Mouse (Mus musculus) hindbrain, embryonic 11.5 days (tissue): ENCODE data around the gene Tnfsf4. TPM values are rescaled to one million over a fixed set of nuclear protein-coding genes. Genes with fewer than 3 reads are reported as not detected.

Source experiments
- ATAC-seq: fragments of 200-750 bp; cut with Nextera tagmentation; 2 replicates; pipeline ENCODE4 v1.8.0; 2017; ENCODE audit warnings: mild to moderate bottlenecking, moderate TSS enrichment, moderate library complexity; ENCODE audit not compliant: low FRiP score
- DNase-seq: peaks from one replicate; pipeline ENCODE4 v3.0.0-alpha.2; 2015; ENCODE audit warnings: low spot score
- H3K27ac ChIP-seq: fragments of 300-500 bp; sonication (generic); 2 replicates; pipeline ENCODE4 v1.5.1; 2014; ENCODE audit warnings: mild to moderate bottlenecking, low read depth, low read length
- H3K27me3 ChIP-seq: fragments of 300-500 bp; sonication (generic); 2 replicates; pipeline ENCODE4 v1.6.1; 2014; ENCODE audit warnings: mild to moderate bottlenecking, low read length, moderate library complexity, mixed read lengths; ENCODE audit not compliant: control insufficient read depth, insufficient read depth
- H3K36me3 ChIP-seq: fragments of 300-500 bp; sonication (generic); 2 replicates; pipeline ENCODE4 v1.6.1; 2014; ENCODE audit warnings: mild to moderate bottlenecking, low read length, moderate library complexity, mixed read lengths; ENCODE audit not compliant: control insufficient read depth, insufficient read depth
- H3K4me1 ChIP-seq: fragments of 300-500 bp; sonication (generic); replicated peaks from 2 replicates; pipeline ENCODE4 v1.6.1; 2014; ENCODE audit warnings: low read length, mixed read lengths; ENCODE audit not compliant: control insufficient read depth, insufficient read depth
- H3K4me2 ChIP-seq: fragments of 300-500 bp; sonication (generic); replicated peaks from 2 replicates; pipeline ENCODE4 v1.6.1; 2014; ENCODE audit warnings: mild to moderate bottlenecking, low read depth, low read length
- H3K4me3 ChIP-seq: fragments of 300-500 bp; sonication (generic); 2 replicates; pipeline ENCODE4 v1.5.1; 2014; ENCODE audit warnings: low read depth, low read length
- H3K9ac ChIP-seq: fragments of 300-500 bp; sonication (generic); 2 replicates; pipeline ENCODE4 v1.6.1; 2014; ENCODE audit warnings: low read depth, low read length
- H3K9me3 ChIP-seq: fragments of 300-500 bp; sonication (generic); 2 replicates; pipeline ENCODE4 v1.6.1; 2016; ENCODE audit warnings: low read length; ENCODE audit not compliant: control insufficient read depth
- WGBS: fragments of 180-500 bp; shearing (Covaris S2); extraction: QIAGEN DNeasy Blood & Tissue Kit; methylation state at CpG from one replicate; pipeline ENCODE4 v1.1.7; 2014; 5-methylcytosine and 5-hydroxymethylcytosine counted together
- polyA plus RNA-seq: library from polyadenylated mRNA; unstranded; fragments of >200 nt; fragmentation: Nextera tagmentation; extraction: Ambion mirVana; gene quantifications from 2 replicates; pipeline ENCODE4 v1.2.1, GENCODE M21; 2014

Gene Tnfsf4
- polyA plus RNA-seq, 1 experiment from 2014 or later: not detected

DNA sequence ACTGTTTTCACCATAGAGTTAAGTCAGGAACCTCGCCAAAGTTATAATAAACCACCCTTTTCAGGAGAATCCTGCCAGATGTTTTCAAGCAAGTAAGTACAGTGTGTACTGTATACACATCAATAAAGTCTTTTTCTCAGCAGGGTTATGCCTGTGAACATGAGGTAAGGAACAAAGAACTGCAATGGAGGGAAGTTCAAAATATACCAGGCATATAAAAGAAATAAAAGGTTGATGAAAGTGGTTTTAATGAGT, 31.8 kb downstream of the Tnfsf4 start:
- no peak for DNase-seq
- Histone ChIP-seq H3K4me2 (no peak overlapping the region), H3K4me1 (no peaks in the 10 kb centered on the region), H3K4me3 (no peak overlapping the region), H3K27ac (no peak overlapping the region), H3K9ac (no peak overlapping the region), H3K9me3 (no peaks in the 10 kb centered on the region), H3K36me3 (no peaks in the 10 kb centered on the region), H3K27me3 (no peaks in the 10 kb centered on the region)
- WGBS: 81% methylated on average over 1 of the region's 1 CpGs
- ATAC-seq: no peak

DNA sequence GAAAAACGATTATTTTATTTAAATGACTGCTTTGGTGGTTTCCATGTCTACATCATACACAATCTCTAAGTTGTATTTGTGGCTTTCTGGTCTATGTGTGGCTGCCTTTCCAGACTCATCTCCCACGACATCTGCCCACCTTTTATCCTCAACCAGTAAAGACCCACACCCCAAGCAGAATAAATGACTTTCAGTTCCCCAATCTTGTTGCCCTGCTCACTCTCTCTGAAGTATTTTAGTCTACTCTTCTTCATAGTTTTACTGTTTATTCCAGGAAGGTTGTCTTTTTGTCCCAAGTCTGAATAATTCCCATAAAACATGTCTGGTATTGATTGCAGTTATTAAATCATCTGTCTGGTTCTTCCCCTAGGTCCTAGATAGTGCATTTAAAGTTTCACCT, 40.6 kb downstream of the Tnfsf4 start:
- Histone ChIP-seq H3K4me2 (no peak overlapping the region), H3K4me1 (no peaks in the 10 kb centered on the region), H3K27ac (no peak overlapping the region), H3K27me3 (no peaks in the 10 kb centered on the region), H3K9ac (no peak overlapping the region), H3K9me3 (no peaks in the 10 kb centered on the region), H3K36me3 (no peaks in the 10 kb centered on the region), H3K4me3 (no peak overlapping the region)
- WGBS: 83% methylated on average over 2 of the region's 2 CpGs
- DNase-seq (no peak), ATAC-seq (no peak)

DNA sequence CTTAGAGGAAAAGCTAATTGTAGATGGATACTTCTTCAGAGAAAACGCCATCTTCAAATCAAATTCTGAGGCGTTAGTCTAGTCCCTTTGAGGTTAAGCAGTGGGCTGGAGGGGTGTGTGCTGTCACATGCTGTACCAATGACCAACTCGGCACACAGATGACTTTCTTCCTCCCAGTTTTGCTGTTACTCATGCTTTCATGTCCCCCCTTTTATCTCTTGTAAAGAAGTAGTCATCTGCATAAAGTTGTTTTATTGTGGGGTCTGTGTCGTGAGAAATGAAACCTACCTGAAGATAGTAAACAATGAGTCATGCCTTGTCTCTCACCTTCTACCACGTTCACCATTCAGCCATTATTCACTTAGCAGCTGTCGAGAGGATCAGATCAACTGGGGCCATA, 41.3 kb downstream of the Tnfsf4 start:
- no peaks in the 10 kb centered on the region for H3K36me3 ChIP-seq
- no peak for ATAC-seq
- H3K9ac ChIP-seq: no peak overlapping the region
- no peaks in the 10 kb centered on the region for H3K9me3 ChIP-seq
- 87% methylated on average over 6 of the region's 6 CpGs for WGBS
- no peak overlapping the region for H3K4me3 ChIP-seq
- H3K27me3 ChIP-seq: no peaks in the 10 kb centered on the region
- H3K4me1 ChIP-seq: no peaks in the 10 kb centered on the region
- H3K27ac ChIP-seq: no peak overlapping the region
- no peak overlapping the region for H3K4me2 ChIP-seq
- no peak for DNase-seq

DNA sequence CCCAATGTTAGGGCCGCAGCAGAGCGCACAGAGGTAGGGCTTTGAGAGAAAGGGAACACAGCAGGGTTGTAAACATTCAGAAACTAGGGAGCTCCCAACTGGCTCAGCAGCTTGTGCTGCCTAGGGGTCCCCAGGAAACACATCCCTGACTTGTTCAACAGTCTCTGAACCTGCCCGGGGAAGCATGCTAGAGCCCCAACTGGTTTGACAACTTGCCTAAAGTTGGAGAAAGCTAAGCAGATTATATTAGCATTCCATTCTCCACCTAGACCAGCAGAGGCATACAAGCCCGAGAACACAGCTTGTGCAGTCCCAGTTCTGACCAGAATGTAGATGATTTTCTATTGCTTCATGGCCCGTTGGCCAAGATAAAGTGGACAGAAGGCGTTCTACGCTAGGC, 49.6 kb downstream of the Tnfsf4 start:
- Histone ChIP-seq H3K9ac (no peak overlapping the region), H3K9me3 (no peaks in the 10 kb centered on the region), H3K27me3 (no peaks in the 10 kb centered on the region), H3K27ac (no peak overlapping the region), H3K4me3 (no peak overlapping the region), H3K4me2 (no peak overlapping the region), H3K36me3 (no peaks in the 10 kb centered on the region), H3K4me1 (no peaks in the 10 kb centered on the region)
- ATAC-seq (no peak), DNase-seq (no peak)
- WGBS: 63% methylated on average over 7 of the region's 7 CpGs

DNA sequence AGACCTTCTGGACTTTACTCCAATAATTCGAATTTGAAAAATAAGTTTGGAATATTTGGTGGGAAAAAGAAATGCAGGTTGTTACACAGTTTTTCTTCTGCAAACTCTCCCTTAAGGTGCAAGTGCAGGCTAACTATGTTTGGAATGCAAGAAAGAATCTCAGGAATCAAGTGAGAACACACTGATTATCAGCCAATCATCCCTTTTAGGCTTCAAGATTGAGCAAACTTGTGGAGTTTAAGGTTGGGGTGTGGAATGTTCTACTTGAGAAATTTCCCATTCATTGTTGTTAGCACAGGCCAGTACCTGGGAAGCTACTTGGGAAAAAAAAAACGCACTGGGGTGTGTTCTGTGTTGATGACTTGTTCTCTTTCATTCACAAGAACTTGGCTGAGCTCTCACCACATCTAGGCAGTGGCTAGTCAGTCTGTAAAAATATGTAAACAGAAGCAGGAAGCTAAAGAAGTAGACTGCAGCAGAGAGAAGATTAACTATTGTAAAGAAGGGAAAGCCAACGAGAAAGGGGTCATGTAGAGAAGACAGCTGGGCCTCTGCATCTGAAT, 56.6 kb downstream of the Tnfsf4 start:
- ATAC-seq (no peak), DNase-seq (no peak)
- no peaks in the 10 kb centered on the region for H3K9me3 ChIP-seq
- H3K4me3 ChIP-seq: no peak overlapping the region
- no peak overlapping the region for H3K4me2 ChIP-seq
- no peaks in the 10 kb centered on the region for H3K4me1 ChIP-seq
- H3K36me3 ChIP-seq: no peaks in the 10 kb centered on the region
- WGBS: 58% methylated on average over 3 of the region's 3 CpGs
- no peak overlapping the region for H3K27ac ChIP-seq
- no peak overlapping the region for H3K9ac ChIP-seq
- H3K27me3 ChIP-seq: no peaks in the 10 kb centered on the region

DNA sequence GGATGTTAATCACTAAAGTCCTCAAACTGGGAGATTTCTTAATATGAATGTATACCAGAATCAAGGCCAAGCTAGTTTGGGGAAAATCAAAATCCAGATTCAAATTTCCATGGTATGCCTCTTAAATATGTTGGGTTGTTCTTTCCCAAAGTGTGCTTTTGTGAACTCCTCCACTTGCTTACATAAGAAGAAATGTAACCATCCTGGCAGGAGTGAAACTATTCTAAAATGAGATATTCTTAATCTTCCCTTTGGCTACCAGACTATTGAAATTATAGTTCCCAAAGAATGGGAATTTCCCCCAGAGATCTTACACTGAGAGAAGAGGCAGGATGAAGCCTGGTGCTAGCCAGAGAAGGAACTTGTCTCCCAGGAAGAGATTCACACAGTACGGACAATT, 57.0 kb downstream of the Tnfsf4 start:
- H3K4me3 ChIP-seq: no peak overlapping the region
- no peak overlapping the region for H3K4me2 ChIP-seq
- no peaks in the 10 kb centered on the region for H3K27me3 ChIP-seq
- ATAC-seq: no peak
- no peaks in the 10 kb centered on the region for H3K4me1 ChIP-seq
- no peak for DNase-seq
- WGBS: 96% methylated on average over 1 of the region's 1 CpGs
- no peaks in the 10 kb centered on the region for H3K9me3 ChIP-seq
- no peak overlapping the region for H3K27ac ChIP-seq
- H3K36me3 ChIP-seq: no peaks in the 10 kb centered on the region
- no peak overlapping the region for H3K9ac ChIP-seq

DNA sequence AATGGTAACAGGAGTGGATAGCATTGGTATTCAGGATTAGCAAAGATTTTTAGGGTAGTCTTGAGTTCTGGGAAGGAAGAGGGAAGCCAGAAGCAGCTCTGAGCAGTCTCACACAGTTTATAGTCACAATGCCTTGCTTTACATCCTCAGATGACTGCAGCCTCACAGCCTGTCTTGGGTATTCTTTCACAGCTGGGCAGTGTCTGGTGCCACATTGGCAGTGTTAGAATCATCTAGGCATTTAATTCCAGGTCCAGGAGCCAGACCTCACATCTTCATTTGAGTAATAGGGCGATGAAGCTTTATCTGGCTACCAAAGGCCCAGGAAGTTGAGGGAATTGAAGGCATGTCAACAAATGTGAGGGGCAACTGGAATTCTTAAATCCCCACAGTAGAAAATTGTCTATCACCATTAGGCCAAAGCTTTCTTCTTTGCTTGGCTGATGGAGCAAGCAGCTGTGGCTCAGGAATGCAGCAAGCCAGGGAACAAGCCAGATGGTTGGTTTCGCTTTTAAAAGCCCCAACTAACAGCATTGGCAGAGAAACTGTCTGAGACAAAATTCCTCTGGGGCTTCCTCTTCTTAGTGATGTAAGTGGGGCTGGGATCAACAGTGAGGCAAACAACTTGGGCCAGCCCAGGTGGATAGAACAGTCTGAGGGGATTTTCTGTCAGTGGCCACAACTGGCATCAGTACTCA, 68.3 kb downstream of the Tnfsf4 start:
- Histone ChIP-seq H3K4me3 (no peak overlapping the region), H3K9me3 (no peaks in the 10 kb centered on the region), H3K4me2 (no peak overlapping the region), H3K9ac (no peak overlapping the region), H3K27ac (no peak overlapping the region), H3K27me3 (no peaks in the 10 kb centered on the region), H3K4me1 (no peaks in the 10 kb centered on the region), H3K36me3 (no peaks in the 10 kb centered on the region)
- ATAC-seq (no peak), DNase-seq (no peak)
- 52% methylated on average over 2 of the region's 2 CpGs for WGBS

Other genes with a start within 250 kb of the Tnfsf4 start
- not detected in 2 replicates for gene Tex50, start 236.1 kb upstream of the Tnfsf4 start, polyA plus RNA-seq
- gene Prdx6, start 144.2 kb upstream of the Tnfsf4 start, polyA plus RNA-seq: 451 and 491 TPM in 2 replicates
- gene Tnfsf18, start 99.2 kb downstream of the Tnfsf4 start, polyA plus RNA-seq: not detected in 2 replicates